Mouse (Mus musculus) testis, adult 10 weeks (tissue): Measurements from ENCODE around the gene Yif1a. TPM values are rescaled to one million over a fixed set of nuclear protein-coding genes. Genes with fewer than 3 reads are reported as not detected.

ENCODE experiments used
- polyA plus RNA-seq: library from polyadenylated mRNA; stranded (reverse); fragments of 350-450 nt; fragmentation: Illumina TruSeq; extraction: RNeasy Lipid Tissue Mini Kit (QIAGEN cat#74804); gene quantifications from one replicate; pipeline ENCODE4 v1.2.3, GENCODE M21; 2014; ENCODE audit warnings: low read depth, low replicate concordance

The Yif1a gene
- polyA plus RNA-seq, result 24.1 TPM

GRCm38 (mm10) chr19:5087884-5088728 lies at the start of gene Yif1a:
TSS of gene Yif1a (plus strand) at chr19:5088538.

GRCm38 (mm10) chr19:5038709-5039156 lies 49.6 kb upstream of the Yif1a start, which contains the start of the genes B4gat1 and AC124502.3:
TSS of gene B4gat1 (plus strand) at chr19:5038826.
TSS of gene AC124502.3 (plus strand) at chr19:5038891.

GRCm38 (mm10) chr19:5040862-5041523 lies 47.3 kb upstream of the Yif1a start, which contains the start of gene Brms1:
TSS of gene Brms1 (plus strand) at chr19:5041354.

GRCm38 (mm10) chr19:5050047-5050905 lies 38.1 kb upstream of the Yif1a start, which contains the start of gene Rin1:
TSS of gene Rin1 (plus strand) at chr19:5050481.

GRCm38 (mm10) chr19:5067867-5068569 lies 20.3 kb upstream of the Yif1a start, which contains the start of gene Cd248:
TSS of gene Cd248 (plus strand) at chr19:5068078.

GRCm38 (mm10) chr19:5085145-5085863 lies 3.0 kb upstream of the Yif1a start, which contains the start of gene Tmem151a:
TSS of gene Tmem151a (minus strand) at chr19:5085531.

GRCm38 (mm10) chr19:5098363-5099143 lies 10.2 kb downstream of the Yif1a start, which contains the start of gene Cnih2:
TSS of gene Cnih2 (minus strand) at chr19:5098521.

GRCm38 (mm10) chr19:5106731-5107191 lies 18.4 kb downstream of the Yif1a start, which contains the start of gene Rab1b:
TSS of gene Rab1b (minus strand) at chr19:5107072.

GRCm38 (mm10) chr19:5118384-5118698 lies 30.0 kb downstream of the Yif1a start, which contains the start of gene Klc2:
TSS of gene Klc2 (minus strand) at chr19:5118560.

Other genes with a start within 250 kb of the Yif1a start
- gene Ccs, start 249.2 kb upstream of the Yif1a start, polyA plus RNA-seq, result 1.5 TPM
- 31.7 TPM for gene Ccdc87, start 249.2 kb upstream of the Yif1a start, polyA plus RNA-seq
- 10.1 TPM for gene Ctsf, start 233.4 kb upstream of the Yif1a start, polyA plus RNA-seq
- gene Actn3, start 210.6 kb upstream of the Yif1a start, polyA plus RNA-seq, result 0.50 TPM
- 6.2 TPM for gene Zdhhc24, start 209.9 kb upstream of the Yif1a start, polyA plus RNA-seq
- gene Bbs1, start 181.9 kb upstream of the Yif1a start, polyA plus RNA-seq, result 10.4 TPM
- 3.0 TPM for gene Dpp3, start 160.3 kb upstream of the Yif1a start, polyA plus RNA-seq
- 0.28 TPM for gene Peli3, start 145.4 kb upstream of the Yif1a start, polyA plus RNA-seq
- 36.5 TPM for gene Mrpl11, start 126.4 kb upstream of the Yif1a start, polyA plus RNA-seq
- gene Npas4, start 98.2 kb upstream of the Yif1a start, polyA plus RNA-seq, result 0.14 TPM
- gene Slc29a2, start 64.7 kb upstream of the Yif1a start, polyA plus RNA-seq, result not detected
- 1.8 TPM for gene B4gat1, start 49.7 kb upstream of the Yif1a start, polyA plus RNA-seq
- 1.3 TPM for gene AC124502.3, start 49.6 kb upstream of the Yif1a start, polyA plus RNA-seq
- gene Brms1, start 47.2 kb upstream of the Yif1a start, polyA plus RNA-seq, result 8.2 TPM
- 1.6 TPM for gene Rin1, start 38.1 kb upstream of the Yif1a start, polyA plus RNA-seq
- gene Cd248, start 20.5 kb upstream of the Yif1a start, polyA plus RNA-seq, result 0.10 TPM
- gene Tmem151a, start 3.0 kb upstream of the Yif1a start, polyA plus RNA-seq, result 4.4 TPM
- gene Cnih2, start 10.0 kb downstream of the Yif1a start, polyA plus RNA-seq, result 1.4 TPM
- gene Rab1b, start 18.5 kb downstream of the Yif1a start, polyA plus RNA-seq, result 4.9 TPM
- gene Klc2, start 30.0 kb downstream of the Yif1a start, polyA plus RNA-seq, result 6.3 TPM
- gene Pacs1, start 184.6 kb downstream of the Yif1a start, polyA plus RNA-seq, result 44.3 TPM
- gene Sf3b2, start 206.9 kb downstream of the Yif1a start, polyA plus RNA-seq, result 42.7 TPM
- 0.18 TPM for gene Gal3st3, start 209.8 kb downstream of the Yif1a start, polyA plus RNA-seq
- 41.2 TPM for gene Catsper1, start 247.2 kb downstream of the Yif1a start, polyA plus RNA-seq